Mouse (Mus musculus) small intestine, adult 2 months (tissue): Measurements from ENCODE around the gene Samd4.

Experiments
- CTCF ChIP-seq: fragments of 200-500 bp; IDR thresholded peaks from 2 replicates; pipeline ENCODE4 v1.5.1; 2012; ENCODE audit warnings: low read depth, mild to moderate bottlenecking, control low read depth, inconsistent platforms, low read length, moderate library complexity, mixed read lengths; ENCODE audit not compliant: insufficient replicate concordance, insufficient read length; ENCODE audit errors: extremely low read depth
- POLR2A ChIP-seq: fragments of 200-500 bp; IDR thresholded peaks from 2 replicates; pipeline ENCODE4 v1.6.1; 2012; ENCODE audit warnings: low read depth, mild to moderate bottlenecking, control low read depth, inconsistent platforms, low read length, moderate library complexity

DNA sequence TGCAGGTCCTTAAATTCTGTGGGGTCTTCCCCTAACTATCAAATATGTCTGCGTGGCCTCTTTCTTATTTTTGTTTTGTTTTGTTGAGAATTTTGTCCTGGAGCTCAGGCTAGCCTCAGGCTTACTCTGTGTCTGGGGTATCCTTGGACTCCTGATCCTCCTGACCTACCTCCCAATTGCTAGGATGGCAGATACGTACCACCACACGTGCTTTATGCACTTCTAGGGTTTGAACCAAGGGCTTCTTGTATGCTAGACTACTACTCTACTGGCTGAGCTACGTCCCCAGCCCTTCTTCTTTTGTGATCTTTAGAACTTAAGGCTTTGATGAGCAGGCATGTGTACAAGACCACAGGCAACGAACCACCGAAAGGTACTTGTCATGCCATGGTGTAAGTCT, 45.9 kb downstream of the Samd4 start:
- no peak for TF ChIP-seq POLR2A
- no peak for TF ChIP-seq CTCF
